Mouse (Mus musculus) embryo, embryonic 10 days (tissue): Measurements from ENCODE around the gene Tmem182.
A peak's percentile ranks its signal among the peaks of the same experiment; 100 is the strongest.

Source experiments
- DNase-seq: peaks from one replicate; pipeline ENCODE4 v3.0.0-alpha.2; 2015; ENCODE audit warnings: low spot score

Tmem182 gene

DNA sequence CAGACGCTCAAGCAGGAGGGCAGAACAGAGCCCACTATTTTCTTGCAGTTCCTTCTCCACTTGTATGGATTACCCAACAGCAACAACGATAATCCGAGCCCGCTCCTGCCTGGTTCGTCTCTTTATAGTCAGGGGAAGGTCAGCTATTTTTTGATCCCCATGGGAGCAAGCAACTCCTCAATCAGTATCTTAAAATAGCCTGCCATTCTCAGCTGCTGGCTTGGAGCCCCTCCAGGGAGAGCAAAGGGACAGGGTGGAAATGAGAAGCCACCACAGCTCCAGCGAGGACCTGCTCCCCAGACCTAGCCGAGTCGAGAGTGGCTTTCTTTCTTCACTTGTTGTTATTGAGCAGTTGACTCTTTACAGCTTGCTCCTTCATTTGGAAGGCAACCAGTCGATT is at the start of gene Tmem182:
Tmem182 (plus strand) TSS at position 251 of the 400 bp plus-strand sequence.
- DNase-seq = no peak

DNA sequence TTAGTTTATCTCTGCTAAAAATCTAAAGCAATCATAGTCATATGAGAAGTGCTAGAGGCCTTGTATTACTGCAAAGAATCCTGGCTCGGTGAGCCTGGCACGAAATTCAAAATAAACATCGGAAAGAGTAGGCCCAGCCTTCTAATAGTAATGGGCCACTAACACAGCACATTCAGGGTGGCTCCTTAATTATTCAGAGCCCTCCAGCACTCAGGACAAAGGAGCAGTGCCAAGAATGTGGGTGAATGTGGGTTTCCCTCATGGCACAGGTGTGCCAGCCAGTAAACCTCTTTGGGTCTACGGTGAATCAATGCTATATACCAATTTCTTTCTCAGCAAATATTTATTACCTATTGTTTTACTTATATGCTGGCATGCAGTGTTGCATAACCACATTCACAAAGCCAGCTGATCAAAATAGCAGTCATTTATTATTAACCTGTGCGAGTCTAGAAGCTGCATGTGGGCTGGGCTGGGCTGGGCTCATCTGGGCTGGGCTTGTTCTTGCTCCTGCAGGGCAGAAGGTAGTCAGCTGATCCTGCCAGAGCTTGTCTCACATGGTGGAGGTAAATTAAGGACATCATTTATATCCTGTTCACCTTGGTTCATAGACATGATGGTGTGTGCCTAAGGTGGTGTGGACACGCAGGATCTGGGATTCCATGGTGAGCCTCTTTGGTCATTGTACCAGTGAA is 45.5 kb upstream of the Tmem182 start:
- no peak for DNase-seq

DNA sequence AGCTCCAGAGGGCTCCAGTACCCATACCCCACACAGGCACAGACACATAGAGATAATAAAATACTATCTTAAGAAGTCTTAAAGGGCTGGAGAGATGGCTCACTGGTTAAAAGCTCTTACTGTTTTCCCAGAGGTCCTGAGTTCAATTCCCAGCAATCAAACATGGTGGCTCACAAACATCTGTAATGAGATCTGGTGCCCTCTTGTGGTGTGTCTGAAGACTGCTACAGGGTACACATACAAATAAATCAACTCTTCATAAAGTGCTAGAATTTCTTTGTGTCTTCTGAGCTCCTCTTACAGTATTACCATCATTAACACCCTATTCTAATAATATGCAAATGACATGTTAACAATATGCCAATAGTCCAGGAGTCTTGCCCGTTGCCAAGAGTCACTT is 41.4 kb upstream of the Tmem182 start:
- DNase-seq = no peak

GRCm38 (mm10) chr1:40764701-40765275 is 40.6 kb upstream of the Tmem182 start:
- no peak for DNase-seq

DNA sequence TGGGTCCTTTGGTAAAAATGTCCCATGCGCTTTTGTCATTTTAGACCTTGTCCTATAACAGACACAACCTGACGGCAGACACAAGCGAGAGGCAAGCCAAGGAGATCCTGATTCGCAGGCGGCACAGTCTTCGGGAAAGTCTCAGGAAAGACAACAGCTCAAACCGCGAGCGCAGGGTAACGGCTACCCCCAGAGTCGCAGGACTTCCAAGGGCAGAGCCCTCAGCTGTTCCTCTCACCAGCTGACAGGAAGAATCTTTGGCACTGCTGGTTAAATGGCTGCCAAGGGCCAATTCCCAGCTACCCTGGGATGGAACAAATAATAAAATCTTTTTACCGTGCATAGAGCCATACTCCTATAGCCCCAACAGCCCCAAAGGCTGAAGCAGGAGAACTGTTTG is 39.9 kb upstream of the Tmem182 start:
- no peak for DNase-seq

DNA sequence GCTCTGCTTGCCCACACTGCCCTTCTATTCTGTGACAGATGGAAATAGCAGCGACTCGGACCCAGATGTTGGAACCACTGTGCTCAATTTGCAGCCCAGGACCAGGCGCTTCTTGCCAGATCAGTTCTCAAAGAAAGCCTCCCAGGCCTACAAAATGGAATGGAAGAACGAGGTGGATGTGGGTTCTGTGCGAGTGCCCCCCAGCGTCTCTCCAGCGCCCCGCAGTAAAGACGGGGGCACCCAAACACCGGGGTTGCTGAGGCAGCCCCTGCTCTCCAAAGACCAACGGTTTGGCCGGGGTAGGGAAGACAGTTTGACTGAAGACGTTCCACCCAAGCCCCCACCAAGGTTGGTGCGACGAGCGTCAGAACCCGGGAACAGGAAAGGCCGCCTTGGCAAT is 37.8 kb upstream of the Tmem182 start:
- no peak for DNase-seq

DNA sequence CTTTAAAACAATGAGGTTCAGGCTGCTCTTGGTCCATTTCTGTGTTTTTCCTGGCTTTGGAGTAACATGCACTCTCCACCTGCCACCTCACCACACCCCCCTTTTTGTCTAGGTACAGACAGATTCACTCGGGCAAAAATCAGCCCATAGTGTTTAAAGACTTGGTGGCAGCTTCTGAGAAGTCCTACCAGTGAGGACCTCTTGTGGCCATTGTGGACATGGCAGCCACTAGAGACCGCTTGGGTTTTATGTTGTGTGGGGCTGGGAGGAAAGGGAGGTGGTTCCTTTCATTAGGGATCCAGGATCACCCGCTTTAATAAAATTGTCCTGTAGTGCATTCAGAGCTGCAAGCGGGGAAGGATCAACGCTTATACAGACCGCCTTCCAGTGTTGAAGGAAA is 36.8 kb upstream of the Tmem182 start:
- DNase-seq = peak; percentile 80

DNA sequence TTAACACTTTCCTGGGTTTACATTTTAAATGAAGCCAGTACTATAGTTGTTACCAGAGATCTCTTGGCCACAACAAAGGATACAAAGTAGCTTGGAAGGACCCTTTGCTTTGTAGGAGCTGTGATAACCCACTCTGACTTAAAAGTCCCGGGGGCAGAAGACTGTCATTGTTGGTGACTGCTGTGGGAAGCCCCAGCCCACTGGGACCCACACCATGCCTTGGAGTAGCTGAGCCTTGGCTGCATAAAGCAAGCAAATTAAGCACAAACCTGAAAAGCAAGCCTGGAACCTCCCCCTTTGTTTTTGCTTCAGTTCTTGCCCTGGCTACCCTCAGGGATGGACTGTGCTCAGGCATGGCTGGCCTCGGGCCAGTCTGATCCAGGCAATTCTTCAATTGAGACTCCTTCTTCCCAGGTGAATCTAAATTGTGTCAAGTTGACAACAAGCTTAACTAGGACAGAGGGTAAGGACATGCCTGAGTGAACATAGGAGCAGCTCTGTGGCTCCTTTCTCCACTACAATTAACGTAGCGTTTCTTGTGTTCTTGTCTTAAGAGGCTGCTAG is 36.0 kb upstream of the Tmem182 start:
- no peak for DNase-seq

DNA sequence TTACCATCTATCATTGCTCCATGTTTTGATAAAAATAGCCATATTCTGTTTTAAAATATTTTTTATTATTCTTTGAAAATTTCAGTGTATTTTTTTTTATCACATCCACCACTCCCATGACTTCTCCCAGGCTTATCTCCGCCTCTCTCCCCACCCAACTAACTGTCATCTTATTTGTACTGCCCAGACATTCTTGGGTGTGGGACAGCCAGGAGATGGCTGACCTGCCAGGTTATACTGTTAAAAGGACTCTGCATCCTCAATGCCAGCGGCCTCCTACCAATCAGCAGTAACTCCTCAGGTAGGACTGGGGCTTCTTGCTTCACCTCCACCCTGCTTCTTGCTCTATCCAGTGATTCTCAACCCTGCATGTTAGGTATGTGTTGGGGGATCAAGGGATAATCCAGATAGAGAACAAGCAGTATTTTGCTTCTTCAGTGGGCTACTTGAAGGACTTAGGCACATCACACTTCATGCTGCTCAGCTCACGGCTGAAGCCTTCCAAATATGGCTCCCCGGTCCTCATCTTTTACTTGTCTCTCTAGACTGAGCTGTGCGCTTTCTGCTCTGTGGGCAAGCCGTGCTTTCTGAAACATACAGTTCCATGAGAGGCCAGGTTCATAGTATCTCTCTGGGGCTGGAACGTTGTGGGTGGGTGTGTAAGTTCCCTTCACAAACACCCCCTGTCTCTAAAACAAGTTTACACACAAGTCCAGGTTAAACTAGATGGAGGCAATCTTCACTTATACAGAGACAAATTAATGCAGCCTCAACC is 34.0 kb upstream of the Tmem182 start:
- no peak for DNase-seq

DNA sequence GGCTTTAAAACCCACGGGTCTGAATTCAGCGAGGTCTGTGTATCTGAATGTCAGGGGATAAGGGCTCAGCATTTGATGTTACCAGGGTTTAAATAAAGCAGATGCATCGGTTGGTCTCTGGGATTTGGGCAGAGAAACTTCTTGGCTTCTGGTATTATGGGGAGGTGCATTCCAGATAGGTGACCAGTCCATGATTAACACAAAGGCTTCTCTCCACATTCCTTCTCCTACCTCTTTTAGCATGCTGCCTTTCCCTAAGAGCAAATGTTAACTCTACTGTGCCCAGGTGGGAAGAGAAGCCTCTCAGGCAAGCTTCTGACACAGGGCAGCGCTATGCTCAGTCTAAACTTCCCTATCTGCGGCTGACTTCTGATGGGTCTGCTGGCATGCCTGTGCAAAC is 32.2 kb upstream of the Tmem182 start:
- no peak for DNase-seq

DNA sequence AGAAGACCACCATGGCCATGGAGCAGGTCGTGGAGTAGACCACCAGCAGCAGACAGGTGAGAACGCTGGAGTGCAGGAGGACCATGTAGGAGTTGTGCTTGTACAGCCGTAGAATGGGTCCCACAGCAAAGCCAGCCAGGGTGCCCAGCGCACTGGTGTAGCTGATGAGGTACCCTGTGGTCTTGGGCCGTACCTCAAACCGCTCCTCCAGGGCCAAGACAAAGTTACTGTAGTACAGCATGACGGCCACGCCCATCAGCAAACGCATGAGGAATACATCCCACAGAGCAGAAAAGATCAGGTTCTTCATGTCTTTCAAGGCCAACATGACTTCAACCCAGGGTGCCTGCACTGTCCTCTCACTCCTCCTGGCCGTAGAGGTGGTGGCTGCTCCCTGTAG is 31.4 kb upstream of the Tmem182 start:
- DNase-seq = no peak

GRCm38 (mm10) chr1:40776102-40776501 is 29.3 kb upstream of the Tmem182 start:
- no peak for DNase-seq

- no peak for DNase-seq
Observed at GRCm38 (mm10) chr1:40776763-40777162, 28.6 kb upstream of the Tmem182 start.

DNA sequence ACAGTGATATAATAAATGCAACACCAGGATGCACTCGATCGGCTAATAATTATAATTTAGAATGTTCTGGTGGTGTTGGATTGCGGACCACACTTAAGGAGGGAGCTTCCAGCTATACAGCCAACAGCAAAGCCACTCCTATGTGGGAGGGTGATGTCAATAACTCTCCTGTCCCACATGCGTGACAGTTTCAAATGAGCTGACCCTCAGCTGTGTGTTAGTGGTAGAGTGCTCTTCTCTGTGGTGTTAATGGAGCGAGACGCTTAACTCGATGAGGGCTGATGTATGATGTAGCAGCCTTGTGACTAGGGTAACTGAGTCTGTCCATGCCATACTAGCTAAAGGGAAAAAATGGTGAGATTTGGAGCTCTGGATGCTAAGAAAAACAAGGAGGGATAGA is 22.0 kb upstream of the Tmem182 start:
- no peak for DNase-seq

- DNase-seq = no peak
Observed at GRCm38 (mm10) chr1:40784306-40784705, 21.1 kb upstream of the Tmem182 start.

DNA sequence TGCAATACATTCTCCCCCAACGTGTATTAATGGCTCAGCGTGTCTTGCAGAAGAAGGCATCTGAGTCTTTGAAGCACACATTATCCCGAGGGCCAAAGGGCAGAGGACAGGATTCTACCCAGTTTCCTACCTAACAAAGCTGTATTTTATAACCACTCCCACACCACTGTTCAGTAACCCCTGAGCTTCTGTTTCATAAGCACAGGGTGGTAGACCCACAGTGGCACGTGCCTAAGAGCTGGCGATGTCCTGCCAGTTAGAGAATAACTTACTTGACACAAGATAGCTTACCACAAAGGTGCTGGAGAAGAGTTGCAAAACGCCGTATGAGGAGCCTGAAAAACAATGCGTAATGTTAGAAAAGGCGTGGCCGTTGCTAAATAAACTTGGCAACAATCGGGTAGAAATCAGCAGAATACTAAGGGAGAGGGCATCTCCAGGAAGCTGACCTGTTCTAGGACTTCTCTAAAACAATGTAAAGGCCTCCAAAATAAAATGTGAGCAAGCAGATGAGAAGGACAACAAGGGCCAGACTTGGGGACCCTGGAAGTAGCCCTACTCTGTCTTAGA is 19.4 kb upstream of the Tmem182 start:
- DNase-seq = no peak

DNA sequence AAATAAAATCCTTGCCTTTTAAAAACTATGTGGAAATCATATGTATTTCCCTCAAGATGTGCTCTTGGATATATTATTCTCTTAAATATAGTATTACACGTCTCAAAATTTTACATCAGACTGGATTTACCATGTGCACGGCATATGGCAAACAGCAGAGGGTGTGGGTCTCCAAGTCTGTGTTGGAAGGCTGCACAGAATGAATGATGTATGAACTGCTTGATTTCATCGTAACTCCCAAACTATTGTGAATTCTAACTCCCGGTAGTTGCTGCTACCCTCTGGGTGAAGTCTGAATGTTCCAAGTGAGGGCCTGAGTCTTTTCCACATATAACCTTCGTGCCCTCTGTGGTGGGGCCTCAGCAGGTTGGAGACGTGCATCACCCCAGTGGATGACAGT is 16.4 kb upstream of the Tmem182 start:
- no peak for DNase-seq

DNA sequence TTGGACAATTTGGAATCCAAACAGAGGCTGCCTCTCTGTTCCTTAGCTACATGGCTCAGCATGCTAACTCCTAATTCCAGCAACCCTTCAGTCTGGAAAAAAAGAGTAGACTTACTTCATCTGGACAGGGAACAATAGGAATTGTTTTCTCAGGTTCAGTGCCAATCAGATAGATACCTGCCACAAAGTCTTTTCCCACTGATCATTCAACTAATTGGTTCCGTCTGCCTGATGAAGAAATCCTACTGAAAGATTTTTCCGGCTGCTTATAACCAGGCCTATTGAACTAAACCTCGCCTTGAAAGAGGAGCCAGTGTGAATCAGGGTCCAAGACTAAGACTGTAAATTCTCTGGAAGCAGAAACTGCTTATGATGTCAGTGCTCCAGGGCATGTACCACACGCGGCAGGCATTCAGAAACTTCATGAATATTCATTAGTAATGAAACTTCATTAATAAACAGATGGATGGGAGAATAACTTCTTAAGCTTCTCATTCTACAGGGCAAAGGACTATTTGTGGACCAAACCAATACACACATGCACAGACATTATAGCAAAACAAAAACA is 15.7 kb upstream of the Tmem182 start:
- DNase-seq = no peak

DNA sequence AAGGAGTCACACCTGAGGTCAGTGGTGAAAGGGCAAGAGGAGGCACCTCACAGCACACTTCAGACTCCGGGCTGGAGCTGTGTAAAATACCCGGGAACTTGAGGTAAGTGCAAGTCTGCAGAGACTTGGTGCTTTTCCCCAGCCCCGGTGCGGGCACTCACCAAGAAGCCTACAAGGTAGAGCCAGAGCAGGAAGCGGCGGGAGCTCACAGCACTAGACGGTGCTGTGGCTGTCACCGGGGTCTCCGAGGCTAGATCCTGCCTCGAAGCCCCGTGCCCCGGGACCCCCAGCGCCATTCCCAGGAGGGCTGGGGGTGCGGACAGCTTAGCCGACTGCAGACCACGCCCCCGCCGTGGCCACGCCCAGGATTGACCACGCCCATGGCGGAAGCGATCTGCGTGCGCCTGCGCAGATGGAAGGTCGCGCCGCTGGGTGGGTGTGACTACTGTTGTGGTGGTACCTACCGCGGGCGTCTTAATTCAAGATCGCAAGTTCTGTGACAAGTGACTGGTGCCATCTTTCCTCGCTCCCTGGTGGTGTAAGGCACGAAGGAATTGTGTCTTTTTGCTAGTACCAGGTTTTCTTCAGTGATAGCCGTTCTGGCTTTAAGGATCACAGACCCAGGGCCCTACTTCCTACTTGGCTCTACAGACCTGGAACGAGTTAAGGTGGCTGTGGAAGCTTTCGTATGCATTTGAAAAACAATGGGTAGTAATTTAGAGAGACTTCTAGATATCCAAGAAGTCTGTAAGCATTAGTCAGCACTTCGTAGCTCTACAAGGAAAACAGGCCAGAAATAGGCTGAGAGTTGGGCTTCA is 14.9 kb upstream of the Tmem182 start, which contains the start of gene Mfsd9:
Mfsd9 (minus strand) TSS at position 364 of the 818 bp plus-strand sequence.
- peak; percentile 93 for DNase-seq

- DNase-seq = no peak
Observed at GRCm38 (mm10) chr1:40795508-40795907, 9.9 kb upstream of the Tmem182 start.

- DNase-seq = peak; percentile 91
Observed at GRCm38 (mm10) chr1:40797348-40797747, 8.1 kb upstream of the Tmem182 start.
